Mouse (Mus musculus) CH12F3 (cell line): ENCODE measurements around the gene Sp3.
"Not testable (repeated sequence)": the region's sequence is repeated elsewhere in the genome, so short reads cannot be mapped to it uniquely, and the experiment has no call there.

ENCODE experiments used
- in situ Hi-C: fragments of 300-500 bp; cut with MboI; formaldehyde crosslinking; loops from 2 replicates; pipeline ENCODE4 v1.14.3; 2020; ENCODE audit warnings: low sequenced_read_pairs

The Sp3 gene

DNA sequence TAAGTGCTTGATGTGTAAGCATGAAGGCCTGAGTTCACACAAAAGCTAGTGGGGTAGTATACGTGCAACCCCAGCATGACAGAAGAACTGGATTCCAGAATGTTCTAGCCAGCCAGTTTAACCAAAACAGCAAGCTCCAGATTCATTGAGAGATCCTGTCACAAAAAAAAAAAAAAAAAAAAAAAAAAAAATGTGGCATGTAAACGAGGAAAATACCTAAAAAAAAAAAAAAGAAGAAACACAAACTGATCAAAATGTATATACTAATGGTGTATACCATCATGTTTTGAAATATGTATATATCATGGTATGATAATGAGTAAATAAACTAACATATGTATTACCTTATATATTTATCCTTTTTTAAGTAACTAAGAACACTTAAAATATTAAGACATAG is 13.9 kb upstream of the Sp3 start:
- in situ Hi-C loops = no loop called here

DNA sequence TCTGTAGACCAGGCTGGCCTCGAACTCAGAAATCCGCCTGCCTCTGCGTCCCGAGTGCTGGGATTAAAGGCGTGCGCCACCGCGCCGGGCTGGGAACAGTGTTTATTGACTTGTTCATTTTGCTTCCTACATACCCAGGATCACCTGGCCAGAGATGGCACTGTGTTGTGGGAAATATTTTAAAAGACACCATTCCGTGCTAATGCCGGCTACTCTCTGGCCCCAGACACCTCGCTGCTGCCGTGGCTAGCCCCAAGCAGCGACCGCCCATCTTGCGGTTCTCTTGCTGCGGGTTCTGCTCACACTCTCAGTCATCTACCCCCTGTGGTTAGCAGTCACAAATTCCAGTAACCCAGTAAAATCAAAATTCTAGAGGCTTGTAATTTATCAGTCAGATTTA is 12.3 kb upstream of the Sp3 start:
- in situ Hi-C loops = no loop called here

GRCm38 (mm10) chr2:72988945-72989344 is 8.7 kb upstream of the Sp3 start:
- in situ Hi-C loops = not testable (repeated sequence)

GRCm38 (mm10) chr2:72986616-72987015 is 6.4 kb upstream of the Sp3 start, which contains the start of gene Gm11084:
Gene Gm11084 (minus strand): TSS chr2:72986716.
- in situ Hi-C loops = no loop called here

GRCm38 (mm10) chr2:72985516-72985915 is 5.3 kb upstream of the Sp3 start:
- in situ Hi-C loops = no loop called here

DNA sequence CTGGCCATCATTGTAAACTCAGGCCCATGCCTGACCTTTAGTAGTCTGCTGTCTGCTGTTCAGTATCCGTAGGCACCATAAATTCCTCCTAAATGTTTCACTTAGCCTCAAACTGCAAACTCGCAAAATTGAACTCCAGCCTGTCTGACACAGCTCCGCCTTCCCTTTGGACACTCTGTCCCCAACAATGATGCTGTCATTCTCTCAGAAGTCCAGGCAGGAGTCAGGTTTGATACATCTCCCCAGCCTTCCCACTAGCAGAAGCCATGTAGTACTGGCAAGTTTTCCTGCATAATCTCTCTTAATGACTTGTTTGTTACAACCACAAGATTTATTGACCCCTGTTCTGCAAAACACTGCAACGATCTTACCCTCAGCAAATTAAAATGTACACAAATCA is 4.6 kb upstream of the Sp3 start:
- in situ Hi-C loops = no loop called here

GRCm38 (mm10) chr2:72983211-72983610 is 3.0 kb upstream of the Sp3 start:
- in situ Hi-C loops = no loop called here

GRCm38 (mm10) chr2:72982110-72982785 is 2.0 kb upstream of the Sp3 start:
- in situ Hi-C loops = no loop called here

GRCm38 (mm10) chr2:72981441-72982109 is 1.3 kb upstream of the Sp3 start:
- in situ Hi-C loops = no loop called here

GRCm38 (mm10) chr2:72981075-72981420 is 802 bp upstream of the Sp3 start:
- in situ Hi-C loops = no loop called here

GRCm38 (mm10) chr2:72979659-72980071 is 581 bp downstream of the Sp3 start:
- in situ Hi-C loops = no loop called here

DNA sequence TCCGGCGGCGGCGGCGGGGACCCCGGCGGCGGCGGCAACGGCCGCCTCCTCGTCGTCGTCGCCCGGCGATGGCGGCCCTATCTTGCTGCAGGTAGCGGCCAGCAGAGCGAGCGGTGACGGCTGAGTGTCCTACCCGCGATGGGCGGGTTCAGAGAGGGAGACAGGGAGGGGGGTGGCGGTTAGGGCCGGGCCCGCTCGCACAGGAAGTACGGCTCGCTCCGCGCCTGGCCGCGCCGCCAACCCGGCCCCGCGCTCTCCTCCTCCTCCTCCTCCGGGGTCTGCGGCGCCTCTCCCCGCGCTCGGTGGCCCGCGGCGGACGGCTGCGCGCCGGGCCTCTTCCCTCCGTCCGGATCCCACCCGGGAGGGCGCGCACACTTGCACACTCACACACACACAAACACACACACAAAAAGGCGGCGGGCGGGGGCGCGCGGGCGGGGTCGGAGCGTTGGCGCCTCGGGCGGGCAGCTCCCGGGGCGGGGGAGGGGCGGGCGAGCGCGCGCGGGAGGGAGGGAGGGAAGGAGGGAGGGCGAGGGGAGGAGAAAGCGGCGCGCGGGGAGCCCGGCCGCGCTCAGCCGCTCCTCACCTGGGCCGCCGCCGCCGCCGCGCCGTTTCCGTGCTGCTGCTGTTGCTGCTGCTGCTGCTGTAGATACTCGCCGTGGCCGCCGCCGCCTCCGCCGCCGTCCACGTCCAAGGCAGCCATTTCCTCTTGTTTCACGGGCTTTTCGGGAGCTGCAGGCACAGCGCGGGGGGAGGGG is 1.2 kb downstream of the Sp3 start:
- in situ Hi-C loops = no loop called here

- in situ Hi-C loops = no loop called here
Measured at GRCm38 (mm10) chr2:72978473-72978872, 1.8 kb downstream of the Sp3 start.

DNA sequence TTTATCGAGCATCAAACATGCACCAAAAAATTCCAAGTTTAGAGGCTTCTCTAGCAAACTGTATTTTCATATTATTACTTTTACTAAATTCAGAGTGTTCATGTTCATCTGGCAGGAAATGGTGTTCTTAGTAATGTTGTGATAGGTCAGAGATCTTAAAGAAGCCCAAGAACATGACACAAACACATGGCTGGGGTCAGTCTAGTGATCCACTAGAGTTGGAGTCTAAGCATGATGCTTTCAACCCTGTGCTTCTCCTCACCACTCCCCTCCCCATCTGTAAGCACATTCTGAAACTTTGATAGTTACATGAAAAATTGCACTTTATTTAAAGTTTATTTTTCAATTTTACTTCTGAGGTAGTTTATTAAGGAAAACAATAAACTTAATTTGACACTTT is 3.0 kb downstream of the Sp3 start:
- in situ Hi-C loops = no loop called here

- in situ Hi-C loops = no loop called here
Measured at GRCm38 (mm10) chr2:72976036-72976435, 4.2 kb downstream of the Sp3 start.

DNA sequence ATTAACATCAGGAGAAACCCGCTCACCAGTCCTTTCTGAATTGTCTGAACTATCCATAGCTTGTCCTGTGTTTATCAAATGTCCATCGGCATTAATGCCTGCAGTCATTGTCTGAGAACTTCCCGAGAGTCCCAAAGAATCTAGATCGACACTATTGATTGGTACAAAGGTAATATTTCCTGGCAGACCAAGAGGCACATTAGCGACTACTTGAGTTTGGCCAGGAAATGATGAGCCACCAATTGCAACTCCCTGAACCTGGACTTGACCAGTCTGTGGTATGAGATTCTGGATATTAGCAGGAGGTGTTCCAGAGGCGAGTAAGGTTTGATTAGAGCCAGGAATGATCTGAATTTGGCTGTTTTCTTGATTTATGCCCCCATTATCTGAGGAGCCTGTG is 9.4 kb downstream of the Sp3 start:
- in situ Hi-C loops = no loop called here

GRCm38 (mm10) chr2:72970302-72970701 is 9.9 kb downstream of the Sp3 start:
- in situ Hi-C loops = no loop called here

DNA sequence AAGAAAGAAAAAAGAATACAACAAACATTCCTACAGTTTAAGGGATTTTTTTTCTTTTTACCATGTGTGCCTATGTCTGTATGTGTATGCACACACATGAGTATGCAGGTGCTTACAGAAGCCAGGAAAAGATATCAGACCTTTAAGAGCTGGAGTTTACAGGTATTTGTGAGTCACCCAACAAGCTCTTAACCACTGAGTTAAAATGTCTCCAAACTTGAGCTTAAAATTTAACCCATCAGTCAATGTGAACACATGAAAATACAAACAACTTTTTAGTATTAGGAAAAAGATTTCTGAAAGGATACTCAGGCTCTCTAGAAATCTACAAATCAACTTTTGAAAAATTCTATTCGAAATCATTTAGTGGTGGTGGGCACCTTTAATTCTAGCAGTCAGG is 11.7 kb downstream of the Sp3 start:
- in situ Hi-C loops = no loop called here

DNA sequence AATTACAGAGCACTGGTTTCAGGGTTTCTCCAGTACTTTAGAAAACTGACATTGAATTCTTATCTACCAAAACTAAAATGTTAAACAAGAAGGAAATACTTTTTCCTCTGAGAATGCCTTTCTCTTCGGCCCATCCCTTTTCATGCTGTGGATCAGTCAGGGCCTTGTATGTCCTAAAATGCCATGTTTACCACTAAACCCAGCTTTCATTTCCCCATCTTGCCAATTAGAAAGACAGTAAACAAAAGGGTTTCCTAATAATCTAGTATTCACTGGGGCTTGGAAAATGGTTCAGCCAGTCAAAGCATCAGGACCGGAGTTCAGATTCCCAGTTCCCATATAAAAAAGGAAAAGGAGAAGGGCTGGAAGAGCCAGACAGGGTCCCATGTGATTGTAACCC is 14.8 kb downstream of the Sp3 start:
- in situ Hi-C loops = no loop called here

- in situ Hi-C loops = no loop called here
Measured at GRCm38 (mm10) chr2:72956415-72956814, 23.8 kb downstream of the Sp3 start.

- in situ Hi-C loops = no loop called here
Measured at GRCm38 (mm10) chr2:72952979-72953378, 27.3 kb downstream of the Sp3 start.

DNA sequence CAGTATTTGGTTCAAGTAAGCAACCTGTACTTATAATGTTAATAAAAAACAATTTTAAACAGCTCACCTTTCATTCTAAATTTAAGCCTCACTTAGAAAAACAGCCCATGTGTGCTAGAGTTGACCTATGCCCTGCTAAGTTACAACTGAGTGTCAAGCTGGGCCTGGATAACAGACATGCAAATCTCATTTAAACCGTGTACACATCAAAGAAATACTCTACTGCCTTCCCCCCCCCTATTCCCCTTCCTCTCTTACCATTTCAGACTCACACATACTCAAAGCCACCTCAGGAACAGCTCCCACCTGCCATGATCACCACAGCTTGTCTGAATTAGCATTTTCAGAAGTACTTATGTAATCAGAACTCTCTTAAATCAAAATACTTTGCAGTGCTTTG is 44.3 kb downstream of the Sp3 start:
- in situ Hi-C loops = no loop called here
